Mouse (Mus musculus): Measurements from ENCODE around the gene Pstk.
"Not testable (repeated sequence)": the region's sequence is repeated elsewhere in the genome, so short reads cannot be mapped to it uniquely, and the experiment has no call there.

DNA sequence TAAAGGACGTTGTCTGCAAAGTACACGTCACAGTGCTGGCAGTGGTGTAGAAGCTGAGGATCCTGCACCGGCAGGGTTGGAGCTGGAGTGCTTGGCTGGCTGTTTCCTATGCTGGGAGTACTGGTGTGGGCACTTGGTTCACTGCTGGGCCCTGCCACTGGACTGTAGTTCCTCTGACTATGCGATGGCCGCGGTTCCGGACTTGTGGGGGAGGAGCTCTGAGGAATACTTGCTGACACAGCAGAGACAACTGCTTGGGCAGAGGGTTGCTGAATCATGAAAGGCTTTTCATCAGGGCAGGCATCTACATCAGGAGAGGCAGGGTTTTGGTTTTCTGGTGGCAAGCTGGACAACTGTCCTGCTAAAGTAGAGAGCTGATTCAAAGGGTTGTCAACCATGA is 20.8 kb downstream of the Pstk start:
- TF ChIP-seq CTCF (IDR thresholded peaks at IDR 0.05; ENCODE audit: control insufficient read depth, insufficient read depth, insufficient replicate concordance, low read depth, low read length); POLR2A (IDR thresholded peaks at IDR 0.05; ENCODE audit: control insufficient read depth, low read depth, low read length): not testable (repeated sequence)
